Comparison of ENCODE assay signal across 25 mouse cellular contexts in genomic region chr3:18645481-18645880, GRCm38 (mm10).
A peak's percentile ranks its signal among the peaks of the same experiment; 100 is the strongest.
DNase-seq lines count a peak whose midpoint lies in the region; TF ChIP-seq lines count a peak whose summit lies in the region.
"Had no signal": no experiment of that assay in that cellular context is flagged by ENCODE, and none has a peak within 500 bp of the region (broad histone marks: within the 10 kb centered on the region; RNA-seq: fewer than 3 reads in every experiment).

No protein-coding gene starts in this region.

- TF ChIP-seq POLR2A in kidney, adult 2 months (IDR thresholded peaks at IDR 0.05; ENCODE audit: low read depth, low read length) = no peak
- TF ChIP-seq POLR2A in embryonic fibroblast, embryonic 13.5 days (IDR thresholded peaks at IDR 0.05; ENCODE audit: low read depth, low read length) = no peak

- no peak overlapping the region for H3K4me3 ChIP-seq in kidney, adult 2 months (ENCODE audit: insufficient read depth, low read depth, low read length)
- H3K4me3 ChIP-seq in embryonic fibroblast, embryonic 13.5 days (ENCODE audit: insufficient read depth, low read length) = no peak overlapping the region
- H3K4me3 ChIP-seq: embryonic facial prominence, embryonic 15.5 days; limb, embryonic 13.5 days; liver, embryonic 13.5 days; stomach, embryonic 15.5 days had no signal

- no peak for TF ChIP-seq CTCF in kidney, adult 2 months (conservative IDR thresholded peaks at IDR 0.05; ENCODE audit: insufficient read depth, insufficient read length, low read depth, low read length)
- TF ChIP-seq CTCF in embryonic fibroblast, embryonic 13.5 days (IDR thresholded peaks at IDR 0.05; ENCODE audit: borderline replicate concordance, insufficient read depth, low read length) = no peak

- intact Hi-C loops in gastrocnemius, postnatal 36 days (cut with DNase I) = no loop called here

- DNase-seq in gastrocnemius, adult 18-20 months (ENCODE audit: low spot score) = peak; percentile 16
- no peak for DNase-seq in gastrocnemius, postnatal 36 days
- DNase-seq in kidney, postnatal 14 days = peak; percentile 21
- DNase-seq in kidney, adult 2 months = no peak
- peak; percentile 12 for DNase-seq in ES-CJ7 (ENCODE audit: low read depth, low spot score)
- no peak for DNase-seq in cerebellum, adult 8-10 months
- DNase-seq in cerebellum, postnatal 25 days = no peak
- DNase-seq: adrenal gland, postnatal 10 days; B cell, adult 2 months; cerebellum, adult 11 months; embryo, embryonic 11 days; forebrain, postnatal 0 days; kidney, adult 9 months; kidney, postnatal 36 days; liver, embryonic 13.5 days; lung, adult 2 months; lung, postnatal 14 days; thymus, adult 18-20 months; thymus, postnatal 36 days had no signal

- no peaks in the 10 kb centered on the region for H3K36me3 ChIP-seq in kidney, adult 2 months (ENCODE audit: control insufficient read depth, insufficient read depth, low read length)
- H3K36me3 ChIP-seq: embryonic facial prominence, embryonic 15.5 days; limb, embryonic 13.5 days; liver, embryonic 13.5 days; stomach, embryonic 15.5 days had no signal

- WGBS in kidney, adult 2 months = 63% methylated on average over 7 of the region's 7 CpGs

- no peak overlapping the region for H3K27ac ChIP-seq in kidney, adult 2 months (ENCODE audit: insufficient read depth, low read depth, low read length)
- peak overlapping the region; percentile 59; the same call in 1 of the 2 replicates for H3K27ac ChIP-seq in embryonic fibroblast, embryonic 13.5 days (ENCODE audit: insufficient read depth, low read length)
- H3K27ac ChIP-seq: embryonic facial prominence, embryonic 15.5 days; hindbrain, embryonic 14.5 days; limb, embryonic 13.5 days; liver, embryonic 13.5 days; stomach, embryonic 15.5 days had no signal

- no peaks in the 10 kb centered on the region for H3K4me1 ChIP-seq in kidney, adult 2 months (ENCODE audit: control insufficient read depth, insufficient read depth, low read length)
- 0 out of 2 replicates have a peak, but pooled peaks cover 3% of the 10 kb centered on the region for H3K4me1 ChIP-seq in embryonic fibroblast, embryonic 13.5 days (ENCODE audit: control insufficient read depth, insufficient read depth, low read length)
- H3K4me1 ChIP-seq: embryonic facial prominence, embryonic 15.5 days; limb, embryonic 13.5 days; liver, embryonic 13.5 days; stomach, embryonic 15.5 days had no signal

- H3K27me3 ChIP-seq in kidney, adult 2 months (replicated peaks; ENCODE audit: control insufficient read depth, insufficient read depth, low read length) = no peaks in the 10 kb centered on the region
- H3K27me3 ChIP-seq: CH12.LX; embryonic facial prominence, embryonic 15.5 days; limb, embryonic 13.5 days; liver, embryonic 13.5 days; stomach, embryonic 15.5 days had no signal

Comparison
In these comparisons a context has a peak if more than half of its experiments do, and no peak if none do; other contexts are left out.
1. DNase-seq: peak in gastrocnemius, adult 18-20 months (single experiment), kidney, postnatal 14 days (single experiment) and ES-CJ7 (single experiment); none in gastrocnemius, postnatal 36 days (0 of 2), kidney, adult 2 months (single experiment), cerebellum, adult 8-10 months (single experiment) and cerebellum, postnatal 25 days (0 of 2).